Mouse (Mus musculus) embryonic facial prominence, embryonic 10.5 days (tissue): Measurements from ENCODE around the gene Med13l. TPM values are rescaled to one million over a fixed set of nuclear protein-coding genes. Genes with fewer than 3 reads are reported as not detected.
A peak's percentile ranks its signal among the peaks of the same experiment; 100 is the strongest.

Experiments
- DNase-seq: peaks from one replicate; pipeline ENCODE4 v3.0.0-alpha.2; 2017; ENCODE audit warnings: low spot score
- H3K27ac ChIP-seq: fragments of 300-500 bp; sonication (generic); replicated peaks from 2 replicates; pipeline ENCODE4 v1.5.1; 2016; ENCODE audit warnings: mild to moderate bottlenecking
- H3K27me3 ChIP-seq: fragments of 300-500 bp; sonication (generic); replicated peaks from 2 replicates; pipeline ENCODE4 v1.6.1; 2016; ENCODE audit warnings: low read depth, mild to moderate bottlenecking; ENCODE audit not compliant: poor library complexity, severe bottlenecking
- H3K36me3 ChIP-seq: fragments of 300-500 bp; sonication (generic); replicated peaks from 2 replicates; pipeline ENCODE4 v1.6.1; 2016; ENCODE audit warnings: mild to moderate bottlenecking, moderate library complexity
- H3K4me1 ChIP-seq: fragments of 300-500 bp; sonication (generic); 2 replicates; pipeline ENCODE4 v1.6.1; 2016
- H3K4me3 ChIP-seq: fragments of 300-500 bp; sonication (generic); 2 replicates; pipeline ENCODE4 v1.5.1; 2016; ENCODE audit warnings: mild to moderate bottlenecking, moderate library complexity
- H3K9me3 ChIP-seq: fragments of 300-500 bp; sonication (generic); 2 replicates; pipeline ENCODE4 v1.6.1; 2016; ENCODE audit warnings: mild to moderate bottlenecking
- WGBS: fragments of 180-500 bp; shearing (Covaris S2); methylation state at CpG from one replicate; pipeline ENCODE4 v1.1.7; 2016; 5-methylcytosine and 5-hydroxymethylcytosine counted together
- polyA plus RNA-seq: library from polyadenylated mRNA; unstranded; fragments of >200 nt; fragmentation: Nextera tagmentation; extraction: Ambion mirVana; gene quantifications from 2 replicates; pipeline ENCODE4 v1.2.1, GENCODE M21; 2016

Gene Med13l
- polyA plus RNA-seq, 1 experiment from 2014 or later: 11.6 TPM

DNA sequence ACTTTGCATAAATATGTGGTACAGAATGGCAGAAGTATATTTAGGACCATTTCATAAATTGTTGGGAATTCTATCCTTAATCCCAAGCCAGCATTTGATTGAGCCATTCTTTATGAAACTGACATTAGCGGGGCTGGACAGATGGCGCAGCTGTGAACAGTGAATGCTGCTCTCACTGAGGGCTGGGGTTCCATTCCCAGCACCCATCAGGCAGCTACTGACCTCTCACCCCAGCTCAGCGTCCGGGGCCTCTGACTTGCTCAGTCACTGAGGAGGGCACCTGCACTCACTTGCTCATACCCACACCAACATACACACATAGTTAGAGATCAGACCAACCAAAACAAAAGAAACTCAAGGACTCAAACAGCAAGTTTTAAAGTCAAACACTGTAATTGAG is 24.9 kb downstream of the Med13l start:
- no peaks in the 10 kb centered on the region for H3K27me3 ChIP-seq
- H3K27ac ChIP-seq: no peak overlapping the region
- H3K36me3 ChIP-seq: no peaks in the 10 kb centered on the region
- H3K9me3 ChIP-seq: no peaks in the 10 kb centered on the region
- WGBS: 53% methylated on average over 4 of the region's 4 CpGs
- peaks cover 61% of the 10 kb centered on the region for H3K4me1 ChIP-seq
- H3K4me3 ChIP-seq: no peak overlapping the region
- no peak for DNase-seq

DNA sequence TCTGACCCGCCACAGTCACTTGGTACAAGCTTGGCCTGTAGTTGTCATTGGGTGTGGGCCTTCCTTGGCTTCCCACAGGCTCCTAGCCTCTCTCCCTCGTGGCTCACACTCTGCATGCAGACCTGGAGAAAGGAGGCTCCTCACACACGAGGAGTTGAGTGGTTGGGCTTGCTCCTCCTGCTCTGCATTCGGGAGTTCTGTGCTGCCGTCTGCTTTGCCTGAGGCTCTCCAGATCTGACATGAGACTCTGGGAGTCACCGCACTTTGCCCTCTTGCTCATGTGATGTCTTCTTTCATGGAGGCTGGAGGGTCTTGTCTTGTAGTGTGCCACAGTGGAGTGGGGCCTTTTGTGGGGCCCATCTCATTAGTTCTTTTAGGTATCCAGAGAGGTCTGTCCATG is 26.1 kb downstream of the Med13l start:
- Histone ChIP-seq H3K27me3 (no peaks in the 10 kb centered on the region), H3K9me3 (no peaks in the 10 kb centered on the region), H3K4me3 (no peak overlapping the region), H3K27ac (no peak overlapping the region), H3K4me1 (peaks cover 73% of the 10 kb centered on the region), H3K36me3 (no peaks in the 10 kb centered on the region)
- WGBS: 32% methylated on average over 6 of the region's 6 CpGs
- no peak for DNase-seq

DNA sequence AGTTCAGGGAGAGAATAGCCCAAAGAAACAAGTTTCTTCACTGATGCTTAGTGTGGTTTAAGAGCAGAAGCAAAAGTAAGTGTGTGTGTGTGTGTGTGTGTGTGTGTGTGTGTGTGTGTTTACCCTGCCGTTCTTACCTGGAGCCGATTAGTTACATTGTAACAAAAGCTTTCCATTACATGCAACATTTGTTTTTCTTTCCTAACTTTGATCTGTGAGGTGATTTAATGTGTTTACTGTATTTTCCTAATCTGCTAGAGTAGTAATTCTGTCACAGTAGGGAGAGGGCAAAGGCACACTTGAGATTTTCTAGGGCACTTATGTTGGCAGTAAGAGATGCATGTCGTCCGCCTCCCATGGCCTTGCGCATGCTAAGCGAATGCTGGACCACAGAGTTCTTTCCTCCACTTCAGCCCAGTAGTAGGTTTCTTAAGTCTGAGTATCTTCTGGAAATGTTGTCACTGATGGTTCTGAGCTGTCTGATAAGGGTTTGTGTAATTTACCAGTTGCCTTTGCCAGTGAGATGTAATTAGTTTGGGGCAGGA is 28.0 kb downstream of the Med13l start:
- WGBS: 88% methylated on average over 6 of the region's 6 CpGs
- 0 out of 2 replicates have a peak overlapping the region, but pooled peaks have one; percentile 1 for H3K27ac ChIP-seq
- no peak for DNase-seq
- no peaks in the 10 kb centered on the region for H3K36me3 ChIP-seq
- H3K9me3 ChIP-seq: no peaks in the 10 kb centered on the region
- peaks cover 74% of the 10 kb centered on the region for H3K4me1 ChIP-seq
- H3K4me3 ChIP-seq: no peak overlapping the region
- H3K27me3 ChIP-seq: no peaks in the 10 kb centered on the region

DNA sequence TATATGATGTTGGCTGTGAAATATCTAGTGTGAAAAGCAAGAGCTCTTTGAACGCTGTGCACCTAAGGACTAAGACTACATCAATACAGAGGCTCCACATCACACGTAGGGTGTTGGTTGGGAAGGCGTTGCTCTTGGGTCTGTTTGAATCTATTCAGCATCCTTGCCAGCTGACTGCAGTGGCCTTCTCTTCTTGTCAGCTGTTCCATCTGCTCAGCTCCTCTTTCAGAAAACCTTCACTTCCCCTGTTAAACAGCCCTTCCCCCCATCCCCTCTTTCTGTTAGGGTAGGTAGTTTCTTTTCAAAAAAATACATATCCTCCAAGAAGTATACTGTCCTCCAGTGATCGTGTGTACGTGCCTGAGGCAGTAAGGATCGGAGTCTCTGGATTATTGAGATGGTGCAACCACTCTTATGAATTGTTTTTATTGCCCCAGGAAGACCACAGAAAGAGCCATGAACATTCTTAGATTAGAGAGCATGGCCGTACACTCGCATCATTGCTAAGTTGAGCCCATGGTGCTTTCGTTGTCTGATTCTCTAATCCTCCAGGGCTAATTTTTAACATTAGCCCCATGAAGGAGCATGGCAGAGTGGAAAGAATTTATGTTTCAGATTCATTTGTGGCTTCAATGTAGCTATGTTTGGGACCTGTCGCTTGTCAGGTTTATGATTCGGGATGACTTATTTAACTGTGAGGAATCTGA is 28.9 kb downstream of the Med13l start:
- Histone ChIP-seq H3K36me3 (no peaks in the 10 kb centered on the region), H3K4me3 (no peak overlapping the region), H3K9me3 (no peaks in the 10 kb centered on the region), H3K4me1 (peaks cover 74% of the 10 kb centered on the region), H3K27ac (no peak overlapping the region), H3K27me3 (no peaks in the 10 kb centered on the region)
- DNase-seq: no peak
- whole genome bisulfite sequencing: 84% methylated on average over 11 of the region's 11 CpGs

DNA sequence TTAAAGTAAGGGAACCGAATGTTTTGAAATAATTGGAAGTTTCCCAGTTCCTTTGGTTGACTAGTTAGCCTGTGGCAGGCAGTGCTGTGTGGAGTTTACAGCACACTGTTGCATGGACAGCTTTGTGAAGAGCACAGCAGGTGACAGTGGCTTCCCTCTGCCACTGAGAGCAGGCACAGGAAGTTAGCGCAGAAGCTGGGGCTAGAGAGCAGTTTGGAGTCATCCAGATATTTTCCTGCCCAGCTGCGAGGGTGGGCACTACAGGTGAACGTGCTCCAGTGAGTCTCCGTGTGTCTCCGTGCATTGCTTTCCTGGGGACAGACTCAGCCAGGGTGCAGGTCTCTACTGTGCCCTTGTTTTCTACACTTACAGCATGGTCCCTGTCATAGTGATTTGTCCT is 30.4 kb downstream of the Med13l start:
- Histone ChIP-seq H3K27me3 (no peaks in the 10 kb centered on the region), H3K9me3 (no peaks in the 10 kb centered on the region), H3K4me1 (peaks cover 67% of the 10 kb centered on the region), H3K4me3 (no peak overlapping the region), H3K36me3 (0 out of 2 replicates have a peak, but pooled peaks cover 5% of the 10 kb centered on the region), H3K27ac (no peak overlapping the region)
- 40% methylated on average over 6 of the region's 6 CpGs for WGBS
- DNase-seq: no peak

DNA sequence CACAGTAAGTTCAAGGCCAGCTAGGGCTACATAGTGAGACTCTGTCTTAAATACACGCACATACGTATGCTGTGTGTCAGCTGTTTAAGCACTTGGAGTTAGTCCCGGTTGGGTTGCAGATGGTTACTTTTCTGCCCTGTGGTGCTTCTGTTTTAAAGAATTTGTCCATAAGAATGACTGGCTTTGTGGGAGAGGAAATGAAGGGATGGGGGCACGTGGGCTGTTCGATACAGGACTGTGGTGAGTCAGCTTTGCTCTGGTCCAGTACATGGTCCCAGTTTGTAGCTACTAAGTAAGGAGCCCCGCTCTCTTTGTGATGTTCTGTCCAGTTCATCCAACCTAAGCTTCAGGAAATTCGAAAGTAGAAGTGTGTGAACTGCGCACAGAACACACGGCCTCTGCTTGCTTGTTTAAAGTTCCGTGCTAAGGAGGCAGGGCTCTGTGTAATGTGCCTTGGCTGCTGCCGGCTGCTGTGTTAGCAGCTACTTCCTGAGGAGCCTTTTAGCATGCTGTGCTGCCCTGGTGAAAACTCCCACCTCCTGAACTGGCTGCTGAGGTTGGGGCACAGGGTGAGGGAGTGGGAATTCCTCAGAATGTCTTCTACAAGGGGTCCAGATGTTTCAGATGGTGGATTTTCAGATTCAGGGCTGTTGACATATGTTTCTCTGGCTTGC is 31.5 kb downstream of the Med13l start:
- peaks cover 56% of the 10 kb centered on the region for H3K4me1 ChIP-seq
- 38% methylated on average over 11 of the region's 11 CpGs for WGBS
- DNase-seq: no peak
- peaks cover 5% of the 10 kb centered on the region; the same call in 1 of the 2 replicates for H3K36me3 ChIP-seq
- no peak overlapping the region for H3K27ac ChIP-seq
- no peaks in the 10 kb centered on the region for H3K9me3 ChIP-seq
- H3K4me3 ChIP-seq: no peak overlapping the region
- H3K27me3 ChIP-seq: no peaks in the 10 kb centered on the region

DNA sequence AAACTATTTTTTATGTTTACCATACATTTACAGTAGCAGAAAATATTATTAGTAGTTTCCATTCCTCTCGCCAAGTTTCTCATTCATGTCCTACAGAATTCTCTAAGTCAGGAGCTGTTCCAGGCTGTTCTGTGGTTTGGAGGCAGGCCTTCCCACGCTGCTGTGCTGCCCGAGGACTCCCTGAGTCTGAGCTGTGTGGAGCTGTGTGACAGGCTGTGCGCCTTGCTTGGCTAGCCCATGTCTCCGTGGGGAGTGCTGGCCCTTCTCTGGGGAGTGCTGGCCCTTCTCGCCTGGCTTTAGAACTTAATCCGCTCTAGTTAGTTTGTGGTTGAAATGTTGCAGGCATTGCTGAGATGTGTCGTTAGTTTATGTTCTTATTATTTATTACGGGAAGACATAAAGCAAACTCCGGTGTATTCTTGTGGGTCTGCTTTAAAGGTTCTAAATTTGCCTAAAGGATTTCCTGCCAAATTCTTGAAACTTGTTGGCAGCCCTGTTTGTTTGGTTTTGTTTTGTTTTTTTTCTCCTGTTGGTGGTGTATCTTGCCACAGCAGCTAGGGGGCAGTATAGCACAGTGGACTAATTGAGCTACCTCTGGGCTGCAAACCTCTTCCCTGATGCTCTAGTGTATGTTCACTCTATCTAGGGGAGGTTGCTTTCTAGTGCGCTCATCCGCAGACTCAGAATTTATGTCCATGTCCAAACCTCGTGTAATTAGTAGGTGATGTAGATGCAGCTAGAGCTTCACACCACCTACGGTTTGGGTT is 34.2 kb downstream of the Med13l start:
- H3K9me3 ChIP-seq: no peaks in the 10 kb centered on the region
- no peak for DNase-seq
- no peak overlapping the region for H3K27ac ChIP-seq
- H3K27me3 ChIP-seq: no peaks in the 10 kb centered on the region
- peaks cover 36% of the 10 kb centered on the region for H3K4me1 ChIP-seq
- H3K36me3 ChIP-seq: peaks cover 5% of the 10 kb centered on the region; the same call in 1 of the 2 replicates
- WGBS: 64% methylated on average over 14 of the region's 14 CpGs
- no peak overlapping the region for H3K4me3 ChIP-seq

DNA sequence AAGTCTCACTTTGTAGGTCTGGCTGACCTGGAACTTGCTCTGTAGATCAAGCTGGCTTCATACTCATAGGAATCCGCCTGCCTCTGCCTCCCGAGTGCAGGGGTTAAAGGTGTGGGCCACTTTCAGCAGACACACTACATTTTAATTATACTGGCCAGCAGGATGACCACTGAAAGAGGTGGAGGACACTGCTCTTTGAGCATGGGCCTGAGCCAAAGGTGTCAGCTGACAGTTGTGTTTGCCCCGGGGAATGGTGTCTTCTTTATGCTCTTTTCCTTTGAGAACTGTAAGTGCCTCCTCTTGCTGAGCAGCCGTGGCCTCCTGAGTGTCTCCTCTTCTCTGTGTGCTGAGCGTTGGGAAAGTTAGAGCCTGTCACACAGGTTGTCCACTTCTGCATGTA is 35.4 kb downstream of the Med13l start:
- Histone ChIP-seq H3K4me3 (no peak overlapping the region), H3K9me3 (no peaks in the 10 kb centered on the region), H3K27me3 (no peaks in the 10 kb centered on the region), H3K4me1 (peaks cover 36% of the 10 kb centered on the region), H3K36me3 (peaks cover 5% of the 10 kb centered on the region; the same call in 1 of the 2 replicates), H3K27ac (no peak overlapping the region)
- DNase-seq: no peak
- WGBS: 82% methylated on average over 5 of the region's 5 CpGs

DNA sequence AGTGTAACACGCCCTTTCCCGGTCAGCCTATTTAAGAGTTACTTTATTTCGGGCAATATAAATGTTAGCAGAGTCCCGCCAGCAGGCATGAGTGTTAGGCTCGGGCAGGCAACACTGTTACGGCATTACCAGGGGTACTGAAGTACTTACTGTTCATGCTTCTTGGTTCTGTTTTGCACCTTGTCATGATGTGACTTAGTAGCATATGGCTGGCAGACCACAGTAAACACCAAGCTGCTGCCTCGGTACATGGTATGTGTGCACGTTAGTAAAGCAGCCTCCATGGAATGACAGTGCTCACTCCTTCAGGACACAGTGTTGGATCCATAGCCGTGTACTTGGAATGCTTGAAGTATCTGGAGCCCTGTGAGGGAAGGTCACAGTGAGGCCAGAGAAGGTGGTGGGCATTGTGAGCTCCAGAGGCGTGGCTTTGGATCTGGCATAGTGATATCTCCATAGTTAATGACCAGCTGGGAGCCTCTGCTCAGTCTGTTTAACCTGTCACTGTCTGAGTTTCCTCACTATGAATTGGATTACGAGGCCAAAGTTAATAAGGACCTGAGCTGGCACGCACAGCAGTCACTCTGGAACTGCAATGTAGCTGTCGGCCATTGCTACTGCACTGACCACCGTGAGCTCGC is 36.1 kb downstream of the Med13l start:
- Histone ChIP-seq H3K27ac (no peak overlapping the region), H3K36me3 (peaks cover 5% of the 10 kb centered on the region; the same call in 1 of the 2 replicates), H3K9me3 (no peaks in the 10 kb centered on the region), H3K4me3 (no peak overlapping the region), H3K27me3 (no peaks in the 10 kb centered on the region), H3K4me1 (peaks cover 31% of the 10 kb centered on the region)
- 90% methylated on average over 15 of the region's 15 CpGs for WGBS
- DNase-seq: no peak

DNA sequence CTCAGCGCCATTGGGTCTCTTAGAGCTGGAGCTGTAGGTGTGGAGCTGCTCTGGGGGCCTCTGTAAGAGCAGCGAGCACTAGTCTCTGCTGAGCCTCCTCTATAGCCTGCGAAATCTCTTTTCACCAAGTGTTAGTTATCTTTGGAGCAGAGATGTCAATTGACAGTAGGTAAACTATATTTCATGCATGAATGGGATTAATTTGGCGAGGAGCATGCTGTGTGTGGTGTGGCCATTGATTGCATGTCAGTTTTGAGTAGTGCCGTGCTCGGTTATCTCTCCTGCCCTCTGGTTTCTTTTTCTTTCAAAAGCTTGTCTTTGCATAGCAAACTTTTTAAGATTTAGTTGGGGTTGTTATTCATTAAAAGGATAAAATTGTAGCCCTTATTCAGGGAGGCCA is 38.1 kb downstream of the Med13l start:
- no peak overlapping the region for H3K27ac ChIP-seq
- no peaks in the 10 kb centered on the region for H3K27me3 ChIP-seq
- 86% methylated on average over 6 of the region's 6 CpGs for WGBS
- H3K9me3 ChIP-seq: no peaks in the 10 kb centered on the region
- peaks cover 5% of the 10 kb centered on the region; the same call in 1 of the 2 replicates for H3K36me3 ChIP-seq
- H3K4me1 ChIP-seq: peaks cover 36% of the 10 kb centered on the region
- DNase-seq: no peak
- no peak overlapping the region for H3K4me3 ChIP-seq

DNA sequence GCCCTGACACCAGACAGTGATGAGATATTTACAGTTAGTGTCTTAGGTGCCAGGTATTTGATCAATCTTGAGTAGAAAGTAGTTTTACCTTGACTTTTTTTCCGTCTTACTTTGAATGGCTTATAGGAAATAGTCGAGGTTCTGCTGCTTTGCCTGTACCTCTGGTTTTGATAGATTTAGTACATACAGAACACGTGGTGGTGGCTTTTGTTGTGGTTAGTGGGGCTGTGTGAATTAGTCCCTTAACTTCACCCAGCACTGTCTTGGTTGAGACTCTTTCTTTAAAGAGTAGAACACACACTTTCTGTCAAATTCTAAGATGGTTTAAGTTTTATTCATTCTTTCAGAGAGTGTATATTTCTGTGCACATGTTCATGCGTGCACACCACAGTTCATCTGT is 41.0 kb downstream of the Med13l start:
- DNase-seq: no peak
- 84% methylated on average over 4 of the region's 4 CpGs for WGBS
- H3K27me3 ChIP-seq: no peaks in the 10 kb centered on the region
- H3K27ac ChIP-seq: no peak overlapping the region
- H3K4me1 ChIP-seq: peaks cover 61% of the 10 kb centered on the region
- H3K4me3 ChIP-seq: no peak overlapping the region
- no peaks in the 10 kb centered on the region; the same call in 1 of the 2 replicates for H3K36me3 ChIP-seq
- H3K9me3 ChIP-seq: no peaks in the 10 kb centered on the region

DNA sequence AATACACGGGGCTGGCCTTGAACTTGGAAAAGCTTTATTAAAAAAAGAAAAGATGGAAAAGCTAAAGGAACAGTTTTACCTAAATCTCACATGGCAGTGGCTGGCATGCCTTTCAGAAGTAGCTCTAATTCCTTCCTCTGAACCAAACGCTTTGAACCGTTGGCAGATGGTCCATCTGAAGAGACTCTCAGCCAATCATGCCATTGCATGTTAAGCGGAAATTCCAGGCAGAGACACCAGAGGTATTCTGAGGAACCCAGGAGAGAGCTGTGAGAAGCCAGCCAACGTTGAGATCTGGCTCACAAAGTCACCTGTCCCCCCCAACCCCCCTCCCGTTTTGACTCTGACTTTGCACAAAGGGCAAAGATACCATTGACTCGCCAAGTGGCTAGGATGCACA is 42.2 kb downstream of the Med13l start:
- Histone ChIP-seq H3K27me3 (no peaks in the 10 kb centered on the region), H3K4me3 (no peak overlapping the region), H3K27ac (no peak overlapping the region), H3K9me3 (no peaks in the 10 kb centered on the region), H3K4me1 (peaks cover 73% of the 10 kb centered on the region), H3K36me3 (no peaks in the 10 kb centered on the region)
- no peak for DNase-seq
- 77% methylated on average over 7 of the region's 7 CpGs for WGBS
